27 mouse cellular contexts compared by ENCODE assay signal in genomic region chr11:3519756-3520398, GRCm38 (mm10). TPM values are rescaled to one million over a fixed set of nuclear protein-coding genes. Genes with fewer than 3 reads are reported as not detected.
A peak's percentile ranks its signal among the peaks of the same experiment; 100 is the strongest.
DNase-seq lines count a peak whose midpoint lies in the region; TF ChIP-seq lines count a peak whose summit lies in the region.
"Had no signal": no experiment of that assay in that cellular context is flagged by ENCODE, and none has a peak within 500 bp of the region (broad histone marks: within the 10 kb centered on the region; RNA-seq: fewer than 3 reads in every experiment).

No protein-coding gene starts in this region.

- TF ChIP-seq POLR2A in heart, adult 2 months (IDR thresholded peaks at IDR 0.05; ENCODE audit: insufficient read depth, low read depth, low read length): no peak

- H3K27ac ChIP-seq in heart, adult 2 months: no peak overlapping the region
- H3K27ac ChIP-seq in embryonic facial prominence, embryonic 10.5 days (replicated peaks): no peak overlapping the region
- H3K27ac ChIP-seq: forebrain, embryonic 13.5 days; heart, embryonic 15.5 days; limb, embryonic 13.5 days; lung, embryonic 15.5 days; midbrain, embryonic 10.5 days; midbrain, embryonic 15.5 days; neural tube, embryonic 15.5 days had no signal

- H3K9ac ChIP-seq in heart, adult 2 months (ENCODE audit: low read depth, low read length): no peak overlapping the region
- H3K9ac ChIP-seq: forebrain, embryonic 13.5 days; heart, embryonic 15.5 days; limb, embryonic 13.5 days; lung, embryonic 15.5 days; midbrain, embryonic 15.5 days; neural tube, embryonic 15.5 days had no signal

- no peaks in the 10 kb centered on the region for H3K79me2 ChIP-seq in heart, adult 2 months (replicated peaks; ENCODE audit: control insufficient read depth, insufficient read depth, low read length)

- no peak for TF ChIP-seq CTCF in heart, adult 2 months (IDR thresholded peaks at IDR 0.05)

- H3K27me3 ChIP-seq in heart, adult 2 months (ENCODE audit: control insufficient read depth, insufficient read depth, low read length): no peaks in the 10 kb centered on the region
- peaks cover 44% of the 10 kb centered on the region for H3K27me3 ChIP-seq in embryonic facial prominence, embryonic 10.5 days (replicated peaks; ENCODE audit: low read depth, poor library complexity, severe bottlenecking)
- H3K27me3 ChIP-seq: heart, embryonic 15.5 days; lung, embryonic 15.5 days; Patski had no signal

- intact Hi-C loops in heart, postnatal 36 days (cut with DNase I): no loop called here
- intact Hi-C loops in heart, adult 2 months (cut with DNase I): loop anchor here (5.0 to 10.0 kb wide), 2 partner anchors 127 to 175 kb away; partner anchors contain the start of gene Morc2a
- intact Hi-C loops in left cerebral cortex, postnatal 25 days (cut with DNase I): no loop called here

- no peak for TF ChIP-seq EP300 in heart, adult 2 months (IDR thresholded peaks at IDR 0.05; ENCODE audit: insufficient read depth, low read depth, low read length)

- H3K36me3 ChIP-seq in heart, adult 2 months (ENCODE audit: control insufficient read depth, insufficient read depth, low read length): peaks cover 2% of the 10 kb centered on the region
- H3K36me3 ChIP-seq in embryonic facial prominence, embryonic 10.5 days (replicated peaks): peaks cover 59% of the 10 kb centered on the region
- H3K36me3 ChIP-seq: G1E; midbrain, embryonic 15.5 days; neural tube, embryonic 15.5 days had no signal

- 49% methylated on average over 11 of the region's 11 CpGs for WGBS in heart, adult 2 months
- WGBS in embryonic facial prominence, embryonic 10.5 days: 86% methylated on average over 11 of the region's 11 CpGs

- no peak overlapping the region for H3K4me3 ChIP-seq in heart, adult 2 months
- H3K4me3 ChIP-seq in embryonic facial prominence, embryonic 10.5 days: no peak overlapping the region
- H3K4me3 ChIP-seq: forebrain, embryonic 13.5 days; heart, embryonic 15.5 days; limb, embryonic 13.5 days; lung, embryonic 15.5 days; midbrain, embryonic 10.5 days; midbrain, embryonic 15.5 days; neural tube, embryonic 15.5 days had no signal

- H3K4me1 ChIP-seq in heart, adult 2 months (ENCODE audit: control insufficient read depth, insufficient read depth, low read length): peaks cover 8% of the 10 kb centered on the region
- H3K4me1 ChIP-seq in embryonic facial prominence, embryonic 10.5 days: peaks cover 28% of the 10 kb centered on the region

- no peaks in the 10 kb centered on the region for H3K9me3 ChIP-seq in embryonic facial prominence, embryonic 10.5 days
- H3K9me3 ChIP-seq: forebrain, embryonic 13.5 days; G1E; heart, embryonic 15.5 days; limb, embryonic 13.5 days; lung, embryonic 15.5 days; midbrain, embryonic 10.5 days; midbrain, embryonic 15.5 days; neural tube, embryonic 15.5 days had no signal

- peak; percentile 71 to 81 for DNase-seq in cerebellum, adult 18-20 months
- DNase-seq in cerebellum, postnatal 4 days (ENCODE audit: low spot score in 2 of 2): no peak
- peak; percentile 1 to 2 for DNase-seq in heart, postnatal 36 days
- no peak for DNase-seq in heart, adult 2 months
- peak; percentile 87 for DNase-seq in brain, adult 2 months (ENCODE audit: low read depth, low spot score)
- DNase-seq in cerebellum, postnatal 36 days: peak; percentile 46 to 68
- DNase-seq in left cerebral cortex, postnatal 25 days (ENCODE audit: low spot score in 2 of 2): no peak
- no peak for DNase-seq in embryonic facial prominence, embryonic 10.5 days (ENCODE audit: low spot score)
- DNase-seq: adrenal gland, postnatal 25 days; gastrocnemius, postnatal 25 days; kidney, adult 9 months; kidney, postnatal 14 days; layer of hippocampus, adult 9-11 months; right cerebral cortex, postnatal 25 days; thymus, adult 2 months; thymus, postnatal 36 days had no signal

RNA-seq across cellular contexts. Expression of gene Selenom, which starts 5.4 kb away (rescaled TPM):
- total RNA-seq in heart, postnatal 36 days (2021): 10 to 100 TPM; 37.6 to 43.8 TPM
- 10 to 100 TPM; 41.7 to 42.8 TPM for total RNA-seq in heart, adult 2 months (2021)
- polyA plus RNA-seq in heart, adult 2 months (2012; rRNA removed): 67.8 and 78.3 TPM in 2 replicates
- total RNA-seq in left cerebral cortex, postnatal 25 days (2021): 100 to 1,000 TPM; 142 to 145 TPM
- 39.3 and 50.2 TPM in 2 replicates for polyA plus RNA-seq in embryonic facial prominence, embryonic 10.5 days (2016; fragmentation: Nextera tagmentation; extraction: Ambion mirVana)
- total RNA-seq: G1E had no signal
- polyA plus RNA-seq: G1E had no signal

RNA-seq across cellular contexts. Expression of gene Inpp5j, which starts 15.3 kb away (rescaled TPM):
- total RNA-seq in heart, postnatal 36 days (2021): 10 to 100 TPM; 15.7 to 25.8 TPM
- total RNA-seq in heart, adult 2 months (2021): 10 to 100 TPM; 23.4 to 23.6 TPM
- polyA plus RNA-seq in heart, adult 2 months (2012; rRNA removed): 20.1 and 22.2 TPM in 2 replicates
- total RNA-seq in left cerebral cortex, postnatal 25 days (2021): 10 to 100 TPM; 49.0 to 55.5 TPM
- polyA plus RNA-seq in embryonic facial prominence, embryonic 10.5 days (2016; fragmentation: Nextera tagmentation; extraction: Ambion mirVana): 0.13 and 0.25 TPM in 2 replicates
- total RNA-seq: hematopoietic stem cell, adult 5-6 weeks had no signal
- polyA plus RNA-seq: G1E had no signal

RNA-seq across cellular contexts. Expression of gene Smtn, which starts 20.5 kb away (rescaled TPM):
- total RNA-seq in heart, postnatal 36 days (2021): 100 to 1,000 TPM; 146 to 153 TPM
- 100 to 1,000 TPM; 137 to 154 TPM for total RNA-seq in heart, adult 2 months (2021)
- polyA plus RNA-seq in heart, adult 2 months (2012; rRNA removed): 159 and 167 TPM in 2 replicates
- total RNA-seq in left cerebral cortex, postnatal 25 days (2021): 1 to 10 TPM; 6.6 to 8.5 TPM
- 40.5 and 42.6 TPM in 2 replicates for polyA plus RNA-seq in embryonic facial prominence, embryonic 10.5 days (2016; fragmentation: Nextera tagmentation; extraction: Ambion mirVana)
- total RNA-seq: G1E had no signal
- polyA plus RNA-seq: G1E had no signal

RNA-seq across cellular contexts. Expression of gene Pla2g3, which starts 31.8 kb away (rescaled TPM):
- total RNA-seq in heart, postnatal 36 days (2021): not detected
- under 1 TPM in 1 of 2 experiments, not detected in 1; 0.09 TPM for total RNA-seq in heart, adult 2 months (2021)
- 0.23 and 0.25 TPM in 2 replicates for polyA plus RNA-seq in heart, adult 2 months (2012; rRNA removed)
- 1 to 10 TPM; 2.6 to 3.2 TPM for total RNA-seq in left cerebral cortex, postnatal 25 days (2021)
- polyA plus RNA-seq in embryonic facial prominence, embryonic 10.5 days (2016; fragmentation: Nextera tagmentation; extraction: Ambion mirVana): 1.6 and 2.0 TPM in 2 replicates
- total RNA-seq: gastrocnemius, postnatal 25 days; hematopoietic stem cell, adult 5-6 weeks; megakaryocyte progenitor cell, adult 5-6 weeks had no signal
- polyA plus RNA-seq: G1E had no signal

Comparison
In these comparisons a context has a peak if more than half of its experiments do, and no peak if none do; other contexts are left out.
1. DNase-seq: peak in cerebellum, adult 18-20 months (2 of 2), heart, postnatal 36 days (2 of 2), brain, adult 2 months (single experiment) and cerebellum, postnatal 36 days (2 of 2); none in cerebellum, postnatal 4 days (0 of 2), heart, adult 2 months (0 of 2), left cerebral cortex, postnatal 25 days (0 of 2) and embryonic facial prominence, embryonic 10.5 days (single experiment).
2. RNA of gene Smtn, which starts 20.5 kb away (total RNA-seq): 137 to 154 TPM in heart, adult 2 months and 146 to 153 TPM in heart, postnatal 36 days; 6.6 to 8.5 TPM in left cerebral cortex, postnatal 25 days; every median in the first group is over 10 times any median in the second.